Mouse (Mus musculus) adrenal gland, postnatal 10 days (tissue): ENCODE results near the gene Bcar3. TPM values are rescaled to one million over a fixed set of nuclear protein-coding genes. Genes with fewer than 3 reads are reported as not detected.

Experiments used
- DNase-seq: peaks from one replicate; pipeline ENCODE4 v3.0.0; 2021; ENCODE audit warnings: mixed read lengths
- total RNA-seq, 2 experiments: library from RNA; stranded (reverse); gene quantifications; 2 replicates each; pipeline ENCODE4 v1.2.3; 2021

Bcar3 gene
- total RNA-seq, 2 experiments from 2014 or later: 42.4 to 43.9 TPM

DNA sequence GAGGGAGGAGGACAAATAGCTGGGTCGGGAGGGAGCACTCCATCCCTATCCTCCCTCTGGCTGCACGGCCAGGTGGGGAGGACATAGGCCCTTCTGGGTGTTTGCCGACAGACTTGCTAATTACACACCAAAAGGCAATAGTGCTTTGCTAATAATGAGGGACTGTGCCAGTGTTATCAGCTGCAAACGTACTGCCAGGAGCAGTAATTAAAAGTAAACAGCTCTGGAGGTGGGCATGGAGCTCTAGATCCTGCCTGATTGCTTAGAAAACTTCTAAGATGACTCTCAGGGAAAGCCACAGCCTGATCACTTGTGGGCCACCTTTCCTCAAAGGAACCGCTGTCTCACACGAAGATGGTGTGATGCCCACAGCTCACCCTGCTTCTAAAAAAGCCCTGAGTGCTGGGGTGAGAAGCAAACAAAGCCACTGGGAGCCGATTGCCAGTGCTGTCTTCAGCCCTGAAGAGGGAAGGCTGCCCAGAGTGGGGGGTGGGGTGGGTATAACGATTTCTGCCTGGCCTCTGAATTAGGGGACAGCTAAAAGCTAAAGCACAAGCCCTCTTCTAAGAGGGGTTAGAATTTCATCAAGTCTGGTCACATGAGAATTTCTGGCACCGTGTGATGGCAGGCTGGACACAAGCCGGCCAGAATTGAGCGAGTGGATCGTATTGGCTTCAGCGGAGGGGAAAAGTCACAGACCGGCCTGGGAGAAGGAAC lies 189.3 kb downstream of the Bcar3 start:
- peak; percentile 51 for DNase-seq

DNA sequence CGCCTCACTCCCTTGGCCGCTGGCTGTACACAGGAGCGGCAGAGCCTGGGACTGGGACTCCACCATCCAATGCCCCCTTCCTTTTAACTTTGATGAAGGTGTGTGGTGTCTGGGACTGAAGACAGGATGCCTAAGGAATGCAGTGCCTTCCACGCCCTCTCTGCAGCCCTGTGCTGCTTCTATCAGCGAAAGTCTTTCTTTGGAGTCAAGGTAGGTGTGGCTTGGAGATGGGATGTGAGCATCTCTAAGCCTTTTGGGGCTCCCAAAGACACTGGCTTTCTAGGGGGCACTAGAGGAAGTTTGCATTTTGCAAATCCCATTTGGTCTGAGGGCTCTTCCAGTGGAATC lies 189.8 kb downstream of the Bcar3 start:
- DNase-seq: no peak

DNA sequence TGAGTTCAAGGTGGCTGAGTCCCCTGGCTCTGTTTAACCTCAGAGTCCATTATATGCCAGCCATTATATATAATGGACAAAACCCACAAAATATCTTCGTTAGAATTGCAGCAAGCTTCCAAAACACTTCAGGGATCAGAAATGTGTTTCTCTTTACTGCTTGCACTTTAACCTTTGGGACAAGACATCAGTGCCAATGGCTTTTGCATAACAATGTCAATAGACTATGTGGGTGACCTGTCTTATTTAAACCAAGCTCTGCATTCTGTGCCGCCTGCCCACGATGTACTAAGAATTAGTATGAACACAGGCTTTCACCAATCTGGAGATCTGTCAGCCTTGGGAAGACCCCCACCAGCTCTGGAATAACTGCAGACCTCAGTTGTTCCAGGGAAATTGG lies 190.4 kb downstream of the Bcar3 start:
- DNase-seq: no peak

DNA sequence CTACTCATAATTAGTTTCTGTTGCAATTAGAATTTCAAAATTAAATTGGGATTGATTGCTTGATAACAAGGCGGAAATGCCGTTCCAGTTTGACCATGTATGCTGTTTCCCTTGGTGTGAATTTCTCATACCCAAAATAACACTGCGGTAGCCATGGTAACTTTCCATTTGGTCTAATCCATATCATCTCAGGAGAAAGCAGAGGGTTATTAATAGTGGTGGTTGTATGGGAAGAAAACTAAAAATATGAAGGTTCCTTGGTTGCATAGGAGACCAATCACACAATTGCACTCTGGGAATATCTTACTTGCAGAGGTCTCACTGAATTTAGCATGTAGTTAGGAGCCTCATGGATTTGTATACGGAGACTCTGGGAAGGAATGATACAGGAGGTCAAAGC lies 191.8 kb downstream of the Bcar3 start:
- no peak for DNase-seq

DNA sequence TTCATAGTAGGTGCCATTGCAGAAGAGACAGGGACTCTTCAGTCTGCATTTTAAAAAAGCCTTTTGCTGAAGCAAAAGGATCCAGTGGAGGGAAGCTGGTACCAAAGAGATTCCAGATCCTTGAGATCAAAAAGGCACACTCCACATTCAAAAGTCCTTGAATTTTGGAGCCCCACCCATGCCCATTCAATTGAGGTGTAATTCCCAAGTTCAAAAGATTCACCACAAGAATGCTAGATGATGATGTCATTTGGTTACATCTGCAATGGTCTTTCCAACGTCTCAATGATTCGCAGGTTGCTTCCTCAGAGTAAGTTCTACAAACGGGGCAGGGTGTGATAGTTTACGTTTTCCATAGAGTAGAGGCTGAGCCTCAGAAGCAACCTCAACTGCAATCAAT lies 192.3 kb downstream of the Bcar3 start:
- no peak for DNase-seq

DNA sequence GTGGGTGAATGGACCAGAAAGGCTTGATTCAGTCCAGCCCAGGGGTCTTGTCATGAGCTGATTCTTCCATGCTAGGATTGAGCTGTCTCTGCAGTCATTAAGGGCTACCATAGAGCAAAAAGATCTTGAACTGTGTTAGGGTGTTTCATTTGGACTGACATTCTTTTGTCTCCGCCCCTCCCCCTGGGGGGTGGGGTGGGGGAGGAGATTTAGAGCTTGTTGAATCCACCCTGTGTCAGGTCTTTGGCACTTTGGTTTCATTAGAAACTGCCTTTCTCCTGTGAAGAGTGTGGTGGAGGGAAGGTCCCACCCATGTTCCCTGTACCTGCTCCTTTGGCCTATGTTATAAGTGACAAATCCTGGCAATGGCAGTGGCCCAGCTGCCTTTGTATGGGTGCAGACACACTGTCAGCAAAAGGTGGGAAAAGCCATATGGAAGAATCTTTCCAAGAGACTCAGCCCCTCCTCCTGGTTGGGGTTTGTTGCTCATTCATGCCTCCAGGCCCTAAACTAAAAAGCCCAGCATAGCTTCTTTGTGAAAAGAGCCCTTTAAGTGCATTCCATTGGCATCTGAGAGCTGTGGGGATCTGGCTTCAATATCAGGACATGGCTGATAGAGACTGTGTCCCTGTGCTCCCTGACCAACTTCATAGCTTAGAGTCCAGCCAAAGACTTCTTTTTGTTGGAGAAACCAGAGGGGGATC lies 194.3 kb downstream of the Bcar3 start:
- no peak for DNase-seq

DNA sequence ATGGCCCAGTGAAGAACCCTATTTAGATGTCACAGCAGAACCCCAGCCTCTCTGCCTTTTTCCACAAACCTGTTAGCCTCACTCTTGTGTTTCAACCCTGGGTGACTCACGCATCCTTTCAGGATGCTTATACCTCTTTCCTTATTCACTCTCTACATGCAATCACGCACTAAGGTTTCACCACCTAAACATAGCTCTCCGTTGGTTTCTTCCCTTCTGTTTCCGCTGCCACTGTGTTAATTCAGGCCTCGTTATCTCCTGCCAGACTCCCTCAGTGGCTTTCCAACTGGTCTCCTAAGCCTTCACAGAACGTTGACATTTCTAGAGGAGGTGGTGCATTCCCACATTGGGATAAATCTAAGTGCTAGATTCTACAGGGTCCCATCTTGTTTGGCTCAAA lies 196.6 kb downstream of the Bcar3 start:
- DNase-seq: no peak

DNA sequence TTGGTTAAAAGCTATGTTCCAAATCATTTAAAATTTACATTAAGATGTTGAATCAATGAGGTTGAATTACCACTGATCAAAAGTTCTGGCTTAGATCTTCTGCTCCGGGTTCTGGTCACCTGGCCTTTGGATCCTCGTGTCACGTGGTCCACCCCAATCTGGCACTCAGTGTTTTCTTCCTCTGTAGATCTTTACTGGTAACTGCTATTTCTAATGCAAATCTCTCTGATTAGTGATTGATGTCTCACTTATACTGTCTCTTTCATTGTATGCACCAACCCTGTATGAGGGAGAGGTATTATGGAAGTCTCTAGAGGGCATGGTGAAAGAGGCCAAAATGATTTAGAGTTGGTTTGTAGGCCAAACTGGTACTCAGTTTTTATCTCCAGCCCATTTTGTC lies 198.1 kb downstream of the Bcar3 start:
- no peak for DNase-seq

DNA sequence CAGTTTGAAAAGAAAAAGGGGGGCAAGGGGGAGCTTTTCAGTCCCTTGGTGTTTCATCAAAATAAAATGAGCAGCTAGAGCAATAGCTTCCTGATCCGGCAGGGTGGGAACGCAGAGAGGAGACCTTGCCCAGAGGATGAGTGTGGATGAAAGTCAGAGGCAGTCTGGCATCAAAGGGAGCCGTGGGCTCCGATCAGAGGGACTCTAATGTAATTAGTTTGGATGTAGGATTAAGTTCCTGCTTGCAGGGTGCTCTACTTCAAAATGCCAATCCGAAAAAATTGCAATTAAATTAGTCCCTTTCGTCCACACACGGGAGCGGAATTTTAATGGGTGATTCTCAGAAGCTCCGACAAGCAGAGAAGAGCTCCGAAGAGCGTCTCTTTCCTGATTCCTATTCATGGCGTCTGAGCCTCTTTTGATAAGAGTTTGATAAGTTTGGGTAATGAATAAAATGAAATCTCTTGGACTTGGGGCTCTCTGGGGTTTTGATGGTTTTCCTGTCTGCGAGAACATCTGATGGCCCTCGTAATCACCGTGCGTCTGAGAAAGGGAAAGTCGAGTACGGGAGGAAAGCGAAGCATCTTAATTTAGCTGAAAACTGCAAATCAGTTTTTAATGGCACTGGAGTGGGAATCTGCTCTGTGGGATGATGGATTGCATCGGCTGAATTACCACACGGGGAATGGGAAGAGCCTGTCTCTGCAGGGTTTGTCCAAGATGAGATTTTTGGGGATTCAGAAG lies 199.1 kb downstream of the Bcar3 start:
- no peak for DNase-seq

DNA sequence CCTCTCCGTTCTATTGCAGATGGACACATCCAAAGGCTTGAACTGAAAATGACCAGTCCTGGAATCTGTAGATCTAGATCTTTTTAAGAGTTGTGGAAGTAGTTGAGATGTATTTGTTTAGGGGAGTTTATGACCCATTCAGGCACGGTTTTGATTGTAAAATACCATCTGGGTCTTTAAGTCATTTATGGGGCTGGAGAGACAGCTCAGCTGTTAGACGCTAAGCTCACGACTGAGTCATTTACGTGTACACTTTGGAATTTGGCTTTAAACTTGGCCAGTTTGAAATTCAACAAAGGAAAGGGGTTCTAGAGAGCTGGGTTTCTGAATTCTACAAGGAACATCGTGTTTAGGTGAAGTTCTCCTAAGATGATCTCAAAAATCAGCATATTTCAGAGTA lies 200.8 kb downstream of the Bcar3 start:
- no peak for DNase-seq

DNA sequence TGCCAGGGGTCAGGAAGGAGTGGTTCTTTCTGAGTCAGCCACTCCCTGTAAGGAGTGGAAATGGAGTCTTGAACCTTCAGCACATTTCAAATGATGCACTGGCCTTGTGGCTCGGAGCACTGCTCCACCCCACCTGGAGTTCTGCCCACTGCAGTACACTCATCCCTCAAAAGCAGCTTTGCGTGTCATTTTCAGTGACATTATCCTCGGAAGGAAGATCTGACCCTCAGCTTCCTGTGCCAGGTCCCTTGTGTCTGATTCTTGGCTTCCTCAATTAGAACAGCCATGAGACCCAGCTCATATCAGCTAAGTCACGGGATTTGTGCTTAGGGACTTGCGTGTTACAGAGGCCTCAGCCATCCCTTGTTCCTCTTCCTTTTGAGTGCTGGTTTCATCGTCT lies 203.9 kb downstream of the Bcar3 start:
- DNase-seq: peak; percentile 77

DNA sequence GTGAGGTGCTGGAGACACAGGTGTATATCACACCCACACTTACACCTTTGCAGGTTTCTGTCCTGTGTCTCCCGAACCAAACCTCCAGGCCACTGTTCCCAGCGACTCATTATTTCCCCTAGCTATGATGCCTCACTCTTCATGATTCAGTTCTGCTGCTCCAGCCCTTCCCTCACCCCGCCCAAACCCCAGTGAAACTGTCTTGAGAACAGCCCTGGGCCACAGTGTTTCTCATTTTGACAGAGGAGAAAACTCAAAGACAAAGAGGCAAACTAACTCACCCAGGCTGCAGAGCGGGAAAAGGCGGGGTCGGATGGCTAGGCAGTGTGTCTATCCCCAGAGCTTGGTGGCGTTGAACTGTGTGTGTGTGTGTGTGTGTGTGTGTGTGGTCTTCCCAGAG lies 204.6 kb downstream of the Bcar3 start:
- no peak for DNase-seq

DNA sequence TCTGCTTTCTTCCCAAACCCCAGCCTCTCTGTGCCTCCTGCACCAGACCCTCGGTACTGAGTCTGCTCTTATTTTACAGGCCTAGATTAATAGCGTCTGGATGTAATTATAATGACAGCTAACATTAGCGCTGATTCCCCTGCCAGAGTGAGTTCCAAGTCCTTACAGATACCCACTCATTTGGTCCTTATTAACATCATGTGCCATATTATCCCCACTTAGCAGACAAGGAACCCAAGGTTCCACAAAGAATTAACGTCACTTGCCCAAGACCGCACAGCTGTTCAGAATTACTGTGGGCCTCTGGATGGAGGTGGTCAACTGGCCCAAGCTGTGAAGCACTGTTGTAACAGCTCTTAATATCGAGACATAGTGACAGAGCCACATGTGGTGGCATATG lies 205.7 kb downstream of the Bcar3 start:
- no peak for DNase-seq

DNA sequence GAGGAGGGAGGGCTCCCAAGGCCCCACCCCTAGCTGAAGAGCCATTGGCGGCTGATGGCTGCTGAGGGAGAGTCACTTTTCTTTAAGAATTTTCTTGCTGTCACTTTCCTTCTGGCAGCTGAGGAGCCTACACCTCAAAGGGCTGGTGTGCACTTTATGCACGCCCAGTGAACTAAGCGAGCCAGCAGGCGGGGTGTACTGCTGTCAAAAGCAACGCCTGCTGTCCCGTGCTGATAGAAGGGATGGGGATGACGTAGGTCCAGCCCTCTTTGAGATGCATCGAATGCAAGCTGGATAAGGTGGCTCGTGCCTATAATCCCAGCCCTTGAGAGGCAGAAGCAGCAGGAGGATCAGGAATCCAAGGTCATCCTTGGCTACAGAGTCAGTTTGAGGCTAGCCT lies 207.0 kb downstream of the Bcar3 start:
- no peak for DNase-seq

DNA sequence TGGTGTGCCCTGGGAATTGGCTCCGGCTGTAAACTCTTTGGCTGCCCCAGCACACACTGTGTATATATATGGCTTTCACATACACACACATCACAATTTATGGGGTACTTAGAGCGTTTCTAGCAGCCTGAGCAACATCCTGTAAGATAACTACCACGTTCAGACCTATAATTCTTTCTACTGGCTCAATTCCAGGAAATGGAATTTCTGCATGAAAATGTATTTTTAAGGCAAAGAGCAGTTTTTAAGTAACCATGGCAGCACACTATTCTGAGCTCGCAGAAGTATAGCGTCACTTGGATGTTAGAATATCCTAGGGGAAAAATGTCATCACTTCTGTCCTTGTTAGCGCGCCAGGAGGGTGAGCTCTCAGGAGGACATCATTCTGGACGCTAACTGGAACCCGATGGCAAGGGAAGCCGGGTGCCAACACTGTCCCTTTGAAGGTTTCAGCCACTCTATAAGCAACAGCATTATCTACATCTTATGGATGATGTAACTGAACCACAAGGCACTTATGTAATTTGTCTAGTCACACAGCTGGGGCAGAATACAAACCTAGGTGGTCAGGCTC lies 212.5 kb downstream of the Bcar3 start:
- DNase-seq: no peak

DNA sequence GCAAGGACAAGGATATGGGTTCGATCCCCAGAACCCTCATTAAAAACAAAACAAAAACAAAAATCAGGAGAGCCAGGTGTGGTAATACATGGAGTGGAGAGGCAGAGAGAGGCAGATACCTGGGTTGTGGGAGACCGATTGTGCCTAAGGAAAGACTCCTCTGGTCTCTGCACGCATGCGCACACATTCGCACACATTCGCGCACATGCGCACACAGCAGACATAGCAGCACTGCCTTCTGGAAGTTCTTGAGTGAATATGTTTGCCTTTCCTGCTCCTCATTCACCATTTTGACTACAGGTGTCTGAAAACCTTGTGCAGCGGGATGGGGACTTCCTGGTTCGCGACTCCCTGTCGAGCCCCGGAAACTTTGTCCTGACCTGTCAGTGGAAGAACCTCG lies 213.9 kb downstream of the Bcar3 start:
- DNase-seq: no peak

DNA sequence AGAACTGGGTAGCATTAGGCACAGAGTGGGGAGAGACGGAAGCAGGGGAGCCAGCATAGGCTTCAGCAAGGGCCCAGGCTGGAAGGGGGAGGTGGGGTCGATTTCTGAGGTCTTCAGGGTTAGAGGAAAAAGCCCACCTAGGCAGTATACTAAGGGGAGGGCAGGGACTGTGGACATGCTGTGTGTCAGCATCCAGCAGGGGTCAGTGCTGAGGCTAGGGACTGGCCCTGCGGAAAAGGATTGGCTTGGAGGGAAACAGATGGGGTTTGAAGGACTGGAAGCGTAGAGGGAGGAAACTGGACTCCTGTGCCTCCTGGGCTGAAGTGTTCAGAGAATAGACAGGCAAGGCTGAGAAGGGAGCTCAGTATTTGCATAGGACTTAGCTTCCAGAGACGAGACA lies 215.1 kb downstream of the Bcar3 start:
- peak; percentile 78 for DNase-seq

DNA sequence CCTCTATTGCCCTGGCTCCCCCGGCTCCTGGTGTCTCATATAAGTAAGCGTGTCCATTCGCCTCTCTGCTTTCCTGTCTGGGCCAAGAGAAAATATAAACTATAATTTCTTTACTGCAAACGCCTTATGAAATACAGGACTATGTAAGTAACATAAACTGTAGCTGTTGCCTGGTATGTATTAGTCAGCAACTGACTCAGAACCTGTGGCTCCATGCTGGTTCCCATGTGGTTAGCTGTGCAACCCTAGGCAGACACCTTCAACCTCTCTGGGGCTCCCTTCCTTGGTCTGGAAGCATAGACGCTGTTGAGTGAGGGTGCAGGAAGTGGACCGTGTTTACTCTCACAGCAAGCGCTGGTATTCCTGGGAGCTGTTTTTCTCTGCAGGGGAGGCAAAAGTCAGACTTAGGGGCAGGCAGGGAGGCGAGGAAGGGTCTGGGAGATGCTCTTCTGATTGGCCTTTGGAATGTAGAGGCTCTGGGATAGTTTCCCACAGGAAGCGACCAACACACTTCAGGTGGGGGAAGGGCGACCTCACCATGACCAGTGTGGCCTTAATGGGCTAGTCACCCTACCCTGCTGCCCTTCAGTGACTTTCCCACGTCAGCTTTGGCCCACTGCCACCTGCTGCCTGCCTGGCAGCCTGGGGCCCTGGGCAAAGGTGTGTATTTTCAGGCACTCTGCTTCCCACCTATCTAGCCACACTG lies 215.8 kb downstream of the Bcar3 start:
- peak; percentile 86 for DNase-seq

DNA sequence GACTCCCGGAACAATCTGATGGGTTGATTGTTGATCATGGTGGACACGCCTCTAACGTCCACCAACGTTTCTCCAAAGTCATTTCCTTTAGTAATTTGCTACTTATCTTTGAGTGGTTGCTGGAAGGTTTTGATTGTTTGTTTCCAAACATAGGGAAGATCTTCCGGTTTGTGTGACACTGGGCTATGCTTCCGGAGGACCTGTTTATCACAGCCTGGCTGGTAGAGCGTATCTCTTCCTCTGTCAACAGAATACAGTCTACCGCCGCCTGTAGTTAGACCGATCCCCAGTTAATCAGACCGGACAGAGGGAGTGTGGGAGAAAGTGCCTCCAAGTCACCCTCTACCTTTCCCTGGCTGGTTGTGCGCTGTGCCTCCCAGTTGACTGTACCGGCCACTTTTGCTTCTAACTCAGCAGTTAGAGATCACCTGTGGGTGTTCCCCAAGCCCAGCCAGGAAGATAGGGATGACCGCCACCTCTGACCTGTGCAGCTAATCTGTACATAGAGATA lies 216.4 kb downstream of the Bcar3 start:
- DNase-seq: no peak

DNA sequence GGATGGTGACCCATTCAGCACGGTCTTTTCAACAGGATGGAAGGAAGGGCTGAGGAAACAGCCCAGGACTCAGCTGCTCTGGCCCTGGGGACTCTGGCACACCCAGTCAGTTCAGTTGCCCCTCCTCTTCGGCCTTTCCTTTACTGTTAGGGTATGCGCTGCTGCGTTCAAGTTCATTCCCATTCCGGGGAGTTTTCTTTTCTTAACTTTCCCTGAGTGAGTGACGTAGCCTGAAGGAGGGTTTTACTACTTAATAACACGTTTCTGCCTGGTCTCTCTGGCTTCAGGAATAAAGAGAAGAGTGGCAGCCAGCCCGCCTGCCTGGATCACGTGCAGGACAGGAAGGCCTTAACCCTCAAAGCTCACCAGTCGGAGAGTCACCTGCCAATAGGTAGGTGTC lies 217.0 kb downstream of the Bcar3 start:
- DNase-seq: no peak

DNA sequence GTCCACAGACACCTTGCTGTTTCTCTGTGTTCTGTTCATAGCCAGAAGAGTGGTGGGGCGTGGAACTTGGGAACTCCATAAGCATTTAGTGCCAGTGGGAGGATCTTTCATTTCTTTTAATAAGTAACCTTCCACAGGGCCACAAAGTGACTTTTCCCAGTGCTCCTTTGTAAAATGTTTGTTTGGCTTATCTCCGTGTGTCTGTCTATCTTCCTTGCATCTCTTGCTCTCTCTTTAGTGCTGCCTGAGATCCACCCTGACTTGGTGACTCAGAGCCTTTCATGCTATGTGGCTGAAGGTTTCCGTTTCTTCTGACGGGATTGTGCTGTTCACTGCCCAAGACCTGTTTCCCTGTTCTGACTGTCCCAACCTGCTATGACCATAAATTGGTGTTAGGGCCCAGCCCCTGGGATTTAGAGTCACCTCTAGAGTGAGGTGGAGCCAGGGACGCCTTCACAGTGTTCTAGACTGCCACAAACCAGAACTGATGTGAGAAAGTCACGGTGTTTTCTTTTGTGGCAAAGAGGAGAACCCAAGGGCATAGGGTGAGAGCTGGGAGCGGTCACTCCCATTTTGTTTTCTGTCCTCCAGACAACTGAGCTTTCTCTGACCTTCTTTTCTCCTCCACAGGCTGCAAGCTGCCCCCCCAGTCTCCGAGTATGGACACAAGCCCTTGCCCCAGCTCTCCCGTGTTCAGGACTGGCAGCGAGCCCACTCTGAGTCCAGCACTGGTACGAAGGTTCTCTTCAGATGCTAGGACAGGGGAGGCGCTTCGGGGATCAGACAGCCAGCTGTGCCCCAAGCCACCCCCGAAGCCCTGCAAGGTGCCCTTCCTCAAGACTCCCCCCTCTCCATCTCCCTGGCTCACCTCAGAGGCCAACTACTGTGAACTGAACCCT lies 218.0 kb downstream of the Bcar3 start:
- no peak for DNase-seq
